Mouse (Mus musculus) C2C12 (cell line): ENCODE data around the gene Timp2.

Experiments used
- CTCF ChIP-seq: IDR thresholded peaks from one replicate; pipeline ENCODE4 v1.5.1; 2011; ENCODE audit not compliant: control insufficient read depth, insufficient read depth, insufficient read length
- MAX ChIP-seq: IDR thresholded peaks from one replicate; pipeline ENCODE4 v1.6.1; 2011; ENCODE audit warnings: mild to moderate bottlenecking, control low read depth
- MYOD1 ChIP-seq: IDR thresholded peaks from one replicate; pipeline ENCODE4 v1.6.1; 2011; ENCODE audit warnings: low read depth; ENCODE audit not compliant: control insufficient read depth, insufficient read length

DNA sequence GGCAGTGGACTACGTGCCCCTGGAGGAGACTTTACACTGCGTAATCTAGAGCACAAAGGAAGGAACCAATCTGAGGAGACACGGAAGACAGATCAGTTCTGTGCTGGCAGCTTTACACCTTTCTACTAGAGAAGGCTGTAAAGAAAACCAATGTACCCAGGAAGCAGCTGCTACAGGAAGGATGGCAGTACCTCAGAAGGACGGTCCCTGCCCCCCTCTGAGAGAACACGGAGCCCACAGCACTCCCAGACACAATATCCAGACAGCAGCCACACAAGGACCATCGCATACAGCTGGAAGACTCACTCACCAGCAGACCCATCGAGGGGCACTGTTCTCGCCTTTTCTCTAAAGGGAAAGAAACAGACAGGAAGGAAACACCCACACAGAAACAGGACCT is 95.5 kb downstream of the Timp2 start:
- TF ChIP-seq CTCF (no peak), MYOD1 (no peak), MAX (no peak)
